Mouse (Mus musculus): ENCODE measurements around the gene Arf1.

- TF ChIP-seq CTCF (IDR thresholded peaks at IDR 0.05; ENCODE audit: low read depth) (no peak), EP300 (IDR thresholded peaks at IDR 0.05; ENCODE audit: low read depth) (no peak)
These were observed 65.4 kb downstream of the Arf1 start for GRCm38 (mm10) chr11:59162443-59163254.
